Mouse (Mus musculus) heart, postnatal 0 days (tissue): Measurements from ENCODE around the gene Trip13. TPM values are rescaled to one million over a fixed set of nuclear protein-coding genes. Genes with fewer than 3 reads are reported as not detected.
A peak's percentile ranks its signal among the peaks of the same experiment; 100 is the strongest.

Experiments
- ATAC-seq: fragments of 200-750 bp; cut with Nextera tagmentation; 2 replicates; pipeline ENCODE4 v1.8.0; 2017; ENCODE audit warnings: low read depth, moderate number of reproducible peaks, moderate library complexity; ENCODE audit not compliant: insufficient read depth
- DNase-seq: peaks from one replicate; pipeline ENCODE4 v3.0.0-alpha.2; 2016; ENCODE audit warnings: low spot score
- H3K27ac ChIP-seq: fragments of 300-500 bp; sonication (generic); 2 replicates; pipeline ENCODE4 v1.5.1; 2014; ENCODE audit warnings: low read depth, mild to moderate bottlenecking
- H3K27me3 ChIP-seq: fragments of 300-500 bp; sonication (generic); 2 replicates; pipeline ENCODE4 v1.6.1; 2014; ENCODE audit warnings: low read length, mixed read lengths; ENCODE audit not compliant: control insufficient read depth, insufficient read depth
- H3K36me3 ChIP-seq: fragments of 300-500 bp; sonication (generic); replicated peaks from 2 replicates; pipeline ENCODE4 v1.6.1; 2014; ENCODE audit warnings: low read length, mixed read lengths; ENCODE audit not compliant: control insufficient read depth, insufficient read depth
- H3K4me1 ChIP-seq: fragments of 300-500 bp; sonication (generic); 2 replicates; pipeline ENCODE4 v1.6.1; 2014; ENCODE audit warnings: antibody characterized with exemption; ENCODE audit not compliant: control insufficient read depth, insufficient read depth
- H3K4me2 ChIP-seq: fragments of 300-500 bp; sonication (generic); 2 replicates; pipeline ENCODE4 v1.6.1; 2014; ENCODE audit warnings: low read depth, mild to moderate bottlenecking, low read length, moderate library complexity
- H3K4me3 ChIP-seq: fragments of 300-500 bp; sonication (generic); 2 replicates; pipeline ENCODE4 v1.5.1; 2014; ENCODE audit warnings: low read depth, low read length
- H3K9ac ChIP-seq: fragments of 300-500 bp; sonication (generic); replicated peaks from 2 replicates; pipeline ENCODE4 v1.6.1; 2014; ENCODE audit warnings: low read depth, low read length, mixed read lengths
- H3K9me3 ChIP-seq: fragments of 300-500 bp; sonication (generic); replicated peaks from 2 replicates; pipeline ENCODE4 v1.6.1; 2016; ENCODE audit warnings: low read length; ENCODE audit not compliant: control insufficient read depth
- CTCF ChIP-seq: IDR thresholded peaks from 2 replicates; pipeline ENCODE4 v1.5.1; 2016; ENCODE audit warnings: antibody characterized with exemption, control low read depth, low read depth
- EP300 ChIP-seq: IDR thresholded peaks from 2 replicates; pipeline ENCODE4 v1.6.1; 2016; ENCODE audit warnings: antibody characterized with exemption, low read depth
- WGBS: fragments of 180-500 bp; shearing (Covaris S2); extraction: QIAGEN DNeasy Blood & Tissue Kit; methylation state at CpG from one replicate; pipeline ENCODE4 v1.1.7; 2014; 5-methylcytosine and 5-hydroxymethylcytosine counted together
- microRNA-seq: library from miRNA; unstranded; fragments of <30 nt; microRNA quantifications from one replicate; pipeline ENCODE4, GENCODE M21; 2016
- polyA plus RNA-seq: library from polyadenylated mRNA; unstranded; fragments of >200 nt; fragmentation: Nextera tagmentation; extraction: Ambion mirVana; gene quantifications from 2 replicates; pipeline ENCODE4 v1.2.1, GENCODE M21; 2015
- total RNA-seq: library from RNA; depleted of rRNA; stranded (reverse); fragments of >200 nt; gene quantifications from 2 replicates; pipeline ENCODE4 v1.2.3, GENCODE M21; 2014; ENCODE audit warnings: low replicate concordance; rRNA removed

Gene Trip13
- total and polyA plus RNA-seq, 2 experiments from 2014 or later = 2.6 to 8.8 TPM

DNA sequence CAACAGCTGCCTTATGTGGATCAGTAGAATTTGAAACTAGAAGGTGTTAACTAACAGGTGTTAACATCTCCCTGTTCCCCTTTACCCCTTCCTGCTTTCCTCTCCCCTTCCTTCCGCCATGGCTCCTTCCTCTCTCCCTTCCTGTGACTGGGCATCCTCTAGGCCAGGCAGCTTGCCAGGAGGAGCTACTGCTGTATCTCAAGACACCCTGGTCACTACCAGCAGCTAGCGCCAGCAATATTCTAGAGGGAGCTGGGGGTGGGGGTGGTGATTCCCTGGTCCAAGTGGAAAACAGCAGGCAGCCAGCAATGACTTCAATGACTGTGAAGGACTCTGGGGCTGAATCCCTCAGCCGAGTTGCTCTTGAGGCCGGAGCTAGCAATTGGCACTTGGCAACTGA lies 51.9 kb downstream of the Trip13 start:
- TF ChIP-seq CTCF = no peak
- no peak for TF ChIP-seq EP300
- H3K4me2 ChIP-seq = no peak overlapping the region
- H3K9ac ChIP-seq = no peak overlapping the region
- no peak overlapping the region for H3K27ac ChIP-seq
- H3K27me3 ChIP-seq = no peaks in the 10 kb centered on the region
- H3K4me3 ChIP-seq = no peak overlapping the region
- 59% methylated on average over 4 of the region's 4 CpGs for WGBS
- DNase-seq (no peak), ATAC-seq (no peak)
- H3K36me3 ChIP-seq = no peaks in the 10 kb centered on the region
- H3K9me3 ChIP-seq = no peaks in the 10 kb centered on the region
- peaks cover 6% of the 10 kb centered on the region for H3K4me1 ChIP-seq

DNA sequence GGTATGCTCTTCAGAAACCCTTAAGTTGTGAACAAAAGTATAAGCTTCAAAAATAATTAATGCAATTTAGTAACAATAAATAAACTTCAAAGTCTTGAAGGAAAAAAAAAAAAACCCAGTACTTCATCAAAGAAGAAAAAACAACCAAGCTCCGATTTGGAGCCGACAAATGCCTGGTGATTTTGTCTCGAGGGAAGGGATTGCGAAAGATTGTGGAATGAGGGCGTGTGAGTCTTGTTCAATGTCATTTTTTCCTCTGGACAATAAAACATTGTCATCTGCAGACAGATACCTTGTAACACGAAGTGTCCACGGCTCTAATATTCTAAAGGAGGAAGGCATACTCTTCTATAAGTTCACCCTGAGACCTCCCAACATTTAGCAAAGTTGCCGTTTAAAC lies 56.2 kb downstream of the Trip13 start:
- no peak for DNase-seq
- ATAC-seq = no peak
- Histone ChIP-seq H3K27me3 (no peaks in the 10 kb centered on the region), H3K36me3 (no peaks in the 10 kb centered on the region), H3K4me3 (no peak overlapping the region), H3K9ac (no peak overlapping the region), H3K4me1 (peaks cover 3% of the 10 kb centered on the region), H3K9me3 (no peaks in the 10 kb centered on the region), H3K27ac (no peak overlapping the region), H3K4me2 (no peak overlapping the region)
- TF ChIP-seq CTCF = no peak
- no peak for TF ChIP-seq EP300
- WGBS = 63% methylated on average over 8 of the region's 8 CpGs

DNA sequence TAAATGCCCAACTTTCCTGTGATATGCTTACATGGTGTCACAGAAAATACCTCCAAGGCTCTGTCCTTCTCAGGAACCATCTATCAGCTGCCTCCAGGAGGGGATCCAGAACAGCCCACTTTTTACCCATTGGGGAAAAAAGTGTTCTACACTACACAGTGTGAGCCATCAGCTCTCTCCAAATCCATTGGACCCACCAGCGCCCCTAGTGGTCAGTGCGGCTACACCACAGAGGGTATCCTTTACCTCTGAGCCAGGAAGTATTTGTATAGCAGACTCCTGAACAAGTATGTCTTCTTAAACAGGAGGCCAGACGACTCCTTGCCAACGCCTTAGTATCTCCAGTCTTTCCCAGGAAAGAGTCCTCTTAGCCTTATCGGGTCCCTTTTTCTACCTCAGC lies 57.8 kb downstream of the Trip13 start:
- Histone ChIP-seq H3K9me3 (no peaks in the 10 kb centered on the region), H3K4me2 (no peak overlapping the region), H3K4me3 (no peak overlapping the region), H3K27me3 (no peaks in the 10 kb centered on the region), H3K36me3 (no peaks in the 10 kb centered on the region), H3K4me1 (no peaks in the 10 kb centered on the region), H3K9ac (no peak overlapping the region), H3K27ac (no peak overlapping the region)
- WGBS = 77% methylated on average over 5 of the region's 5 CpGs
- ATAC-seq = 0 out of 2 replicates have a peak, but pooled peaks have one; percentile 39
- TF ChIP-seq EP300 (no peak), CTCF (0 out of 2 replicates have a peak, but pooled peaks have one; percentile 8)
- no peak for DNase-seq

DNA sequence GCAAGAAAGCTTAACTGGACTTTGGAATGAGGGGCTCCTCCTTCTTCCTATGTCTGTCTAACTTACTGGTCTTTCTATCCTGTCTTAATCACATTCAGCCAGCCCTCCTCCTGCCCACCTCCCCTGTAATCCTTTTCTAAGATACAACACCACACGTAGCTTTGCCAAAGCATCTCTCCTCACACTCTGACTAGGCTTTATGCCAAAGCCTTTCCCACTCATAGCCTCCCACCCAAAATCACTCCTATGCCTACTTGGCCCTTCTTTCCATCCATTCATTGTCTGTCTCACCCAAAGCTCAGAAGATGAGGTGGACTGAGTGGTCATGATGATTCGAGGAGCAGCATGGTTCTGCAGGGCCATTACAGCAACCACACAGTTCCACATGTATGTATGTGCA lies 65.4 kb downstream of the Trip13 start:
- Histone ChIP-seq H3K9ac (no peak overlapping the region), H3K9me3 (no peaks in the 10 kb centered on the region), H3K36me3 (no peaks in the 10 kb centered on the region), H3K4me1 (no peaks in the 10 kb centered on the region), H3K4me2 (no peak overlapping the region), H3K27me3 (no peaks in the 10 kb centered on the region), H3K4me3 (no peak overlapping the region), H3K27ac (no peak overlapping the region)
- no peak for DNase-seq
- 56% methylated on average over 2 of the region's 2 CpGs for WGBS
- ATAC-seq = no peak
- TF ChIP-seq EP300 (no peak), CTCF (no peak)

Small RNA genes within 50 kb of the gene (microRNA-seq; reads per million reads assigned to microRNA genes)
- not detected for gene Gm25197

Other genes starting within 250 kb of the Trip13 start
- 0.35 TPM in 1 of 2 replicates, not detected in the other for gene Slc6a19, start 232.9 kb downstream of the Trip13 start, total RNA-seq
- gene Slc6a19, start 232.9 kb downstream of the Trip13 start, polyA plus RNA-seq = not detected in 2 replicates
- gene Slc12a7, start 204.7 kb downstream of the Trip13 start, total RNA-seq = 79.3 and 94.6 TPM in 2 replicates
- gene Slc12a7, start 204.7 kb downstream of the Trip13 start, polyA plus RNA-seq = 32.7 and 34.4 TPM in 2 replicates
- gene Nkd2, start 90.2 kb downstream of the Trip13 start, total RNA-seq = 14.3 and 22.1 TPM in 2 replicates
- 2.2 and 5.7 TPM in 2 replicates for gene Nkd2, start 90.2 kb downstream of the Trip13 start, polyA plus RNA-seq
- gene Brd9, start within 50 bp of the Trip13 start, total RNA-seq = 41.9 and 43.3 TPM in 2 replicates
- 28.4 and 29.3 TPM in 2 replicates for gene Brd9, start within 50 bp of the Trip13 start, polyA plus RNA-seq
- gene Zdhhc11, start 26.1 kb upstream of the Trip13 start, total RNA-seq = not detected in 2 replicates
- gene Zdhhc11, start 26.1 kb upstream of the Trip13 start, polyA plus RNA-seq = not detected in 2 replicates
- gene Tppp, start 71.6 kb upstream of the Trip13 start, total RNA-seq = 12.6 and 16.9 TPM in 2 replicates
- gene Tppp, start 71.6 kb upstream of the Trip13 start, polyA plus RNA-seq = 4.2 and 5.8 TPM in 2 replicates
- 3.9 and 5.5 TPM in 2 replicates for gene Cep72, start 124.5 kb upstream of the Trip13 start, total RNA-seq
- gene Cep72, start 124.5 kb upstream of the Trip13 start, polyA plus RNA-seq = 4.5 and 4.8 TPM in 2 replicates
- 1.4 TPM in 1 of 2 replicates, not detected in the other for gene Slc9a3, start 183.7 kb upstream of the Trip13 start, total RNA-seq
- gene Slc9a3, start 183.7 kb upstream of the Trip13 start, polyA plus RNA-seq = 0.47 and 0.67 TPM in 2 replicates